Mouse (Mus musculus): ENCODE results near the gene Tcea2. TPM values are rescaled to one million over a fixed set of nuclear protein-coding genes. Genes with fewer than 3 reads are reported as not detected.

Tcea2 gene
- 35.7 and 36.9 TPM in 2 replicates for polyA plus RNA-seq (2015; fragmentation: Nextera tagmentation; extraction: Ambion mirVana)

- peaks cover 7% of the 10 kb centered on the region; the same call in 1 of the 2 replicates for H3K36me3 ChIP-seq
- ATAC-seq, result peak; percentile 82
- WGBS, result under 1% methylated on average over 67 of the region's 69 CpGs
- peak within 1 kb of the TSS; percentile 78 for H3K4me2 ChIP-seq (replicated peaks)
- H3K9me3 ChIP-seq, result no peaks in the 10 kb centered on the region
- H3K4me1 ChIP-seq (replicated peaks), result peaks cover 27% of the 10 kb centered on the region
- H3K9ac ChIP-seq (replicated peaks), result peak within 1 kb of the TSS; percentile 87
- H3K4me3 ChIP-seq (replicated peaks), result peak within 1 kb of the TSS; percentile 66
- peak within 1 kb of the TSS; percentile 59 for H3K27ac ChIP-seq
- no peaks in the 10 kb centered on the region for H3K27me3 ChIP-seq
Measured at GRCm38 (mm10) chr2:181679951-181680715, at the start of gene Tcea2. Gene Tcea2, plus strand, starts transcription at chr2:181680310.

- no peaks in the 10 kb centered on the region for H3K27me3 ChIP-seq
- no peak overlapping the region for H3K4me2 ChIP-seq (replicated peaks)
- ATAC-seq, result no peak
- H3K4me3 ChIP-seq (replicated peaks), result no peak overlapping the region
- H3K9me3 ChIP-seq, result no peaks in the 10 kb centered on the region
- H3K27ac ChIP-seq, result no peak overlapping the region
- WGBS, result 97% methylated on average over 6 of the region's 6 CpGs
- H3K9ac ChIP-seq (replicated peaks), result no peak overlapping the region
- H3K36me3 ChIP-seq, result peaks cover 74% of the 10 kb centered on the region
- H3K4me1 ChIP-seq (replicated peaks), result no peaks in the 10 kb centered on the region
Measured at GRCm38 (mm10) chr2:181632624-181633023, 47.5 kb upstream of the Tcea2 start.

GRCm38 (mm10) chr2:181635865-181636264, 44.2 kb upstream of the Tcea2 start:
- Histone ChIP-seq H3K4me1 (replicated peaks) (no peaks in the 10 kb centered on the region), H3K27ac (no peak overlapping the region), H3K4me3 (replicated peaks) (no peak overlapping the region), H3K9ac (replicated peaks) (no peak overlapping the region), H3K9me3 (no peaks in the 10 kb centered on the region), H3K4me2 (replicated peaks) (no peak overlapping the region), H3K27me3 (no peaks in the 10 kb centered on the region), H3K36me3 (peaks cover 85% of the 10 kb centered on the region)
- 93% methylated on average over 3 of the region's 3 CpGs for WGBS
- ATAC-seq, result no peak

GRCm38 (mm10) chr2:181644361-181644760, 35.7 kb upstream of the Tcea2 start:
- H3K27me3 ChIP-seq, result no peaks in the 10 kb centered on the region
- no peaks in the 10 kb centered on the region for H3K4me1 ChIP-seq (replicated peaks)
- no peak overlapping the region for H3K27ac ChIP-seq
- H3K4me2 ChIP-seq (replicated peaks), result no peak overlapping the region
- H3K36me3 ChIP-seq, result peaks cover 94% of the 10 kb centered on the region
- 93% methylated on average over 2 of the region's 2 CpGs for WGBS
- ATAC-seq, result no peak
- H3K9me3 ChIP-seq, result no peaks in the 10 kb centered on the region
- no peak overlapping the region for H3K9ac ChIP-seq (replicated peaks)
- H3K4me3 ChIP-seq (replicated peaks), result no peak overlapping the region

GRCm38 (mm10) chr2:181645666-181646065, 34.4 kb upstream of the Tcea2 start:
- Histone ChIP-seq H3K9ac (replicated peaks) (no peak overlapping the region), H3K9me3 (no peaks in the 10 kb centered on the region), H3K27me3 (no peaks in the 10 kb centered on the region), H3K4me2 (replicated peaks) (no peak overlapping the region), H3K4me3 (replicated peaks) (no peak overlapping the region), H3K36me3 (peaks cover 94% of the 10 kb centered on the region), H3K4me1 (replicated peaks) (no peaks in the 10 kb centered on the region), H3K27ac (no peak overlapping the region)
- no peak for ATAC-seq
- WGBS, result 97% methylated on average over 3 of the region's 3 CpGs

GRCm38 (mm10) chr2:181646626-181647472, 33.3 kb upstream of the Tcea2 start:
- H3K4me2 ChIP-seq (replicated peaks), result no peak overlapping the region
- 95% methylated on average over 6 of the region's 6 CpGs for WGBS
- H3K9me3 ChIP-seq, result no peaks in the 10 kb centered on the region
- no peak overlapping the region for H3K27ac ChIP-seq
- peaks cover 91% of the 10 kb centered on the region for H3K36me3 ChIP-seq
- no peak overlapping the region for H3K9ac ChIP-seq (replicated peaks)
- no peaks in the 10 kb centered on the region for H3K4me1 ChIP-seq (replicated peaks)
- H3K4me3 ChIP-seq (replicated peaks), result no peak overlapping the region
- H3K27me3 ChIP-seq, result no peaks in the 10 kb centered on the region
- no peak for ATAC-seq

- no peak overlapping the region for H3K27ac ChIP-seq
- no peaks in the 10 kb centered on the region for H3K9me3 ChIP-seq
- H3K27me3 ChIP-seq, result no peaks in the 10 kb centered on the region
- H3K4me3 ChIP-seq (replicated peaks), result no peak overlapping the region
- no peak for ATAC-seq
- H3K4me1 ChIP-seq (replicated peaks), result no peaks in the 10 kb centered on the region
- H3K36me3 ChIP-seq, result peaks cover 92% of the 10 kb centered on the region
- H3K4me2 ChIP-seq (replicated peaks), result no peak overlapping the region
- 93% methylated on average over 10 of the region's 10 CpGs for WGBS
- no peak overlapping the region for H3K9ac ChIP-seq (replicated peaks)
Measured at GRCm38 (mm10) chr2:181648926-181649325, 31.2 kb upstream of the Tcea2 start.

GRCm38 (mm10) chr2:181653065-181653464, 27.0 kb upstream of the Tcea2 start:
- H3K27ac ChIP-seq, result no peak overlapping the region
- no peak overlapping the region for H3K4me3 ChIP-seq (replicated peaks)
- H3K27me3 ChIP-seq, result no peaks in the 10 kb centered on the region
- peaks cover 91% of the 10 kb centered on the region for H3K36me3 ChIP-seq
- no peak overlapping the region for H3K9ac ChIP-seq (replicated peaks)
- H3K9me3 ChIP-seq, result no peaks in the 10 kb centered on the region
- no peak overlapping the region for H3K4me2 ChIP-seq (replicated peaks)
- no peak for ATAC-seq
- H3K4me1 ChIP-seq (replicated peaks), result no peaks in the 10 kb centered on the region

- Histone ChIP-seq H3K27me3 (no peaks in the 10 kb centered on the region), H3K27ac (no peak overlapping the region), H3K4me2 (replicated peaks) (no peak overlapping the region), H3K4me3 (replicated peaks) (no peak overlapping the region), H3K36me3 (peaks cover 86% of the 10 kb centered on the region), H3K9ac (replicated peaks) (no peak overlapping the region), H3K9me3 (no peaks in the 10 kb centered on the region), H3K4me1 (replicated peaks) (no peaks in the 10 kb centered on the region)
- 94% methylated on average over 1 of the region's 1 CpGs for WGBS
- no peak for ATAC-seq
Measured at GRCm38 (mm10) chr2:181653523-181653922, 26.6 kb upstream of the Tcea2 start.

- H3K36me3 ChIP-seq, result peaks cover 58% of the 10 kb centered on the region
- 80% methylated on average over 3 of the region's 3 CpGs for WGBS
- H3K4me1 ChIP-seq (replicated peaks), result peaks cover 10% of the 10 kb centered on the region; the same call in 1 of the 2 replicates
- no peak within 1 kb of the TSS for H3K9ac ChIP-seq (replicated peaks)
- H3K4me3 ChIP-seq (replicated peaks), result no peak within 1 kb of the TSS
- H3K27ac ChIP-seq, result no peak within 1 kb of the TSS
- no peaks in the 10 kb centered on the region for H3K27me3 ChIP-seq
- no peak for ATAC-seq
- H3K9me3 ChIP-seq, result no peaks in the 10 kb centered on the region
- H3K4me2 ChIP-seq (replicated peaks), result no peak within 1 kb of the TSS
Measured at GRCm38 (mm10) chr2:181656734-181657133, 23.4 kb upstream of the Tcea2 start, which contains the start of gene Gm29797. Gene Gm29797, plus strand, starts transcription at chr2:181657034.

GRCm38 (mm10) chr2:181657441-181657840, 22.7 kb upstream of the Tcea2 start:
- H3K4me1 ChIP-seq (replicated peaks), result peaks cover 10% of the 10 kb centered on the region; the same call in 1 of the 2 replicates
- no peak overlapping the region for H3K9ac ChIP-seq (replicated peaks)
- H3K4me2 ChIP-seq (replicated peaks), result no peak overlapping the region
- H3K4me3 ChIP-seq (replicated peaks), result no peak overlapping the region
- H3K36me3 ChIP-seq, result peaks cover 51% of the 10 kb centered on the region
- ATAC-seq, result no peak
- 79% methylated on average over 2 of the region's 2 CpGs for WGBS
- no peak overlapping the region for H3K27ac ChIP-seq
- no peaks in the 10 kb centered on the region for H3K9me3 ChIP-seq
- H3K27me3 ChIP-seq, result no peaks in the 10 kb centered on the region

- 89% methylated on average over 7 of the region's 7 CpGs for whole genome bisulfite sequencing
- H3K4me1 ChIP-seq (replicated peaks), result peaks cover 10% of the 10 kb centered on the region; the same call in 1 of the 2 replicates
- no peaks in the 10 kb centered on the region for H3K9me3 ChIP-seq
- H3K27me3 ChIP-seq, result no peaks in the 10 kb centered on the region
- no peak overlapping the region for H3K4me3 ChIP-seq (replicated peaks)
- ATAC-seq, result no peak
- no peak overlapping the region for H3K27ac ChIP-seq
- peaks cover 40% of the 10 kb centered on the region for H3K36me3 ChIP-seq
- H3K4me2 ChIP-seq (replicated peaks), result no peak overlapping the region
- H3K9ac ChIP-seq (replicated peaks), result no peak overlapping the region
Measured at GRCm38 (mm10) chr2:181658528-181658927, 21.6 kb upstream of the Tcea2 start.

All from midbrain, embryonic 13.5 days (tissue).